Mouse (Mus musculus) testis, postnatal 14 days (tissue): ENCODE measurements around the gene Cars2.
A peak's percentile ranks its signal among the peaks of the same experiment; 100 is the strongest.
"Not testable (repeated sequence)": the region's sequence is repeated elsewhere in the genome, so short reads cannot be mapped to it uniquely, and the experiment has no call there.

Source experiments
- DNase-seq: peaks from one replicate; pipeline ENCODE4 v3.0.0; 2021; ENCODE audit warnings: low spot score

Gene Cars2

DNA sequence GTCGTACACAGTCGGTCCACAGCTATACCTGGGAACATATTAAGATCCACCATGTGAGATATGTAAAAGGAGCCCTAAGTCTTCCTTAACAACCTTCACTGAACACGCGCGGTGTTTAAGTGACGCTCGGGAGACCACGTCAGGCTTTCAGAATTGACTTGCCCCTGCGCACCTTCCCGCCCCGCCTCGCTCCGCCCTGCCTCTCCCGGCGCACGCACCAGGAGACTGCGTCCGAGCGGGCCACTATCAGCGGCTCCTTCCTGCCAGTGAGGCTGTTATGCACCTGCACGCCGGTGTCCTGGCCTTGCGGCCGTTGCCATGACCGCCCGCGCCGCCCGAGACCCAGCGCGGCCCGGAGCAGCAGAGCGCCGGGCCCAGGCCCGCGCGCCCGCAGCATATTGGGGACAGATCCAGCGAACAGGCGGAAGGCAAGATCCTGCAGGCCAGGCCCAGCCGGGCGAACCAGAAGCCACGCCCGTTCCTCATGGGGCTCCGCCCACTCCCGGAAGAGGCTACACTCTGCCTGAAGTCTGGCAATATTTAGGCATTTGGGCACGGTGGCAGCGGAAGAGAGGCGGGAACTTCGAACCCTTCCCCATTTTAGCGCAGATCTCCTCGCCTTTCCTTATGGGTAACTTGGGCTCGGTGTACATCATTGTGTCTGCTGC, at the start of gene Cars2:
Gene Cars2, minus strand, starts transcription at position 503 of the 668 bp plus-strand sequence.
- DNase-seq = peak; percentile 88

GRCm38 (mm10) chr8:11593222-11593884, 42.8 kb upstream of the Cars2 start:
- DNase-seq = no peak

DNA sequence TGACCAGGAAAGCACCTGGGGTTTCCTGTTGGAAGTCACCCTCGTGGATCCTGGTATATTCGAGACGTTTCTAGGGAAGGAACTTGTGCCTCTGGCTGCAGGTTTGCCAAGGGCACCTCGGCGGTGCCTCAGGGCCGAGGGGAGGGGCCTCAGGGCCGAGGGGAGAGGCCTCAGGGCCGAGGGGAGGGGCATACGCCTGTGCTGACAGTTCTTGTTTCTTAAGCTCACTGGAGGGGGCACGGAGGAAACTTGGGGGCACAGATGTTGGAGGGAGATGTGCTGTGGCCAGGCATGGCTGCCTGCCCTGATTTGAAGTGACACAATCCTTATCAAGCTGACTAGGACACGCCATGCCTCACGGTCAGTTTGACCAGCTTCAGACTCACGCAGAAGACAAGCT, 41.7 kb upstream of the Cars2 start:
- DNase-seq = no peak

GRCm38 (mm10) chr8:11591837-11592236, 41.3 kb upstream of the Cars2 start:
- no peak for DNase-seq

- DNase-seq = no peak
These were observed 35.8 kb upstream of the Cars2 start for GRCm38 (mm10) chr8:11586374-11586745.

GRCm38 (mm10) chr8:11585513-11586373, 35.2 kb upstream of the Cars2 start:
- no peak for DNase-seq

GRCm38 (mm10) chr8:11575604-11576384, 25.2 kb upstream of the Cars2 start:
- DNase-seq = no peak

DNA sequence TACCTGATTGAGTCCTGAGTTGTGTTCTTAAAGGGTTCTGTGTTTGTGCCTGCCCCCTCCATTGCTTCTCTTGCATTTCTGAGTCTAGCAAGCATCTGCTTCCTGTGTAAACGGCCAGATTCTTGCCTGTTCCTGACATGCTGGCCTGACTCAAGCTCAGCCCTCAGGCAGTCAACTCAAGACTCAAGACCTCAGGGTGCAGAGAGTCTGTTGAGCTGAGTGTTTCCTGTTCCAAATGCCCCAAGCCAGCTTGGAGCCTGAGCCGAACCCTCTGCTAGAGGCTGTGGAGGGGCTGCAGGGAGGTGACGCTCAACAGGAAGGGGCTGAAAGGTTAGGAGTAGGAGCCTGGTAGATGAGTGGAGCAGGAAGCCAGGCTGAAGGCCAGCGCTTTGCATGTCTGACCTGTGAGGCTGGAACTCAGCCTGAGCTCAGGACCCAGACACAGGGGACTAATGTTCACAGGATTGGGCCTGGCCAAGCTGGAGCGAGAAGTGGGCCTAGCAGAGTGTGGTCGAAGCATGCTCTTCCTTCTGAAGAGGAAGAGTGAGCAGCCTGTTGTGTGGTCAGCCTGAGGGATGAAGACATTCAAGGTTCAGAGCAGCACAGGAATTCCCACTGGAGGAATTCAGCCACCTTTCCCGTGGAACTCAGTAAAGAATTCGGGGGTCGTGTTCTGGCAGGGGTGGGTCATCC, 24.5 kb upstream of the Cars2 start:
- DNase-seq = no peak

DNA sequence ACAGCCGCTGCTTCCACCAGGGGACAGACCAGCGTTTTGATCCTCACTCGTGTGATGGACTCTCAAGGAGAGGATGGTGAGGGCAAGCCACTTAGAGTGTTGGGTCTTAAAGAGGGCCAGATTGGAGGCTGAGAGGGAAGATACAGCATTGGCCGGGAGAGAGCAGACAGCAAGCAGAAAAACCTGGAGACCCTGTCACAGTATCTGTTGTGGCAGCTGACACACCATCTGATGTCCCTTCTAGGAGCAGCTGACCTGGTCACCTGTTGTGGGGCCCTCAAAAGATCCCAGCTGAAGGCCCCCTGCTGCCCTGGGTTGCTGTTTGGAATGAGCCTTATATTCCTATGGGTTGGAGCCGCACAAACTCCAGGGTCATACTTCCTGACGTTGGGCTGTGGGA, 21.8 kb upstream of the Cars2 start:
- DNase-seq = no peak

DNA sequence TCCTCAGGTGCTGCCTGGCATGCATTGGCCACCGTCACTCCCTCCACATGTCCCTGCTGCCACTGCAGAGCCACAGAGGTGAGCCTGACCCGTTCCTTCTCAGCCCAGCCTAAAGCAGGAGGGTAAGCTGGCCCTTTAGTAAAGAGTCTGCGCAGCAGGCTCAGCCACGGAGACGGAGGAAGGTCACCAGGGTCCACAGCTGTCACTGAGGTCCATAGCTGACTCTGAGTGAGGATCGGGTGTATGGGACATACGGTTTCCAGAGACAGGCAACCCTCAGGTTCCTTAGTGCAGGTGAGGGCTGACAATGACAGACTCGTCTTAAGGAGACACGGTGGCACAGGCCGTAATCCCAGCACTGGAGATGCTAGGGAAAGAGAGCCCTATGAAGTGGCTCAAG, 21.4 kb upstream of the Cars2 start:
- DNase-seq = no peak

DNA sequence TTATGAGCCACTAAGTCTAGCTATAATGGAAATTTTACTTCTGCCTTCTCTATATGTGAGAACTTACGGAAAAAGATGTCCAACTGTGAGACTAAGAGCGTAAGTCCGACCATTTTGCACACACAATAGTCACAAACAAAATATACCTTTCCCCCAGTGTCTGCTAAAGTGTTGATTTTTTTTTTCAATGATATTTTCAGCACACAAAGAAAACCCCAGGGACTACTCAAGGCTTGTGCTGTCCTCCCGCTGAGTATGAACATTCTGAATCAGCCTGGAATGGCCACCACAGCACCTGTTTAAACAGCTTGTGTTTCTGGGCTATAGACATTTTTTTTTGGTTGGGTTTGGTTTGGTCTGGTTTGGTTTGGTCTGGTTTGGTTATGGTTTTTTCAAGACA, 20.2 kb upstream of the Cars2 start:
- no peak for DNase-seq

GRCm38 (mm10) chr8:11569260-11570097, 18.9 kb upstream of the Cars2 start:
- DNase-seq = no peak

DNA sequence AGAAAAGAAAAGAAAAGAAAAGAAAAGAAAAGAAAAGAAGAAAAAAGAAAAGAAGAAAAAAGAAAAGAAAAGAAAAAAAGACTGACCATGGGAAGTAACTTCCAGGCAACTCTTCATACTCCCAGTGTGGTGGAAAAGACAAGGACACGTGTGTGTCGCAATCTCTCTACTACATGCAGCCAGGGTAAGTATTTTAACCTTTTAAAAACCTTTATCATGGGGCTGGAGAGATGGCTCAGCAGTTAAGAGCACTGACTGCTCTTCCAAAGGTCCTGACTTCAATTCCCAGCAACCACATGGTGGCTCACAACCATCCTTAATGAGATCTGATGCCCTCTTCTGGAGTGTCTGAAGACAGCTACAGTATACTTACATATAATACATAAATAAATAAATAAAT, 17.6 kb upstream of the Cars2 start:
- not testable (repeated sequence) for DNase-seq

DNA sequence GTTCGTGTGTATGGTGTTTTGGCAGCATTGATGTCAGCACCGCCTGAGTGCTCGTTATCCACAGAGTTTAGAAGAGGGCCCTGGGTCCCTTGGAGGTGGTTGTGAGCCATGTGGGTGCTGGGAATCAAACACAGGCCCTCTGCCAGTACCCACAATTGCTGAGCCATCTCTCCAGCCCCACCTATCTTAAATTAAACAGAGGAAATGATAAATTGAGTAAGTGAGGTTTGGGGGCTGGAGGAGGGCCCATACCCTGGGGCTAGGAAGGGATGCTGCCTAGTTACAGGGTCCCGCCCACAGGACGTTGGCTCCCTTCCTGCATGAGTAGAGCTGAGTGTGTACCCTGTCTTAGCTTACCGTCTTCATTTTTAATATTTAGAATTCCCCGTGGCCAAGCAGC, 14.1 kb upstream of the Cars2 start:
- DNase-seq = no peak

- no peak for DNase-seq
These were observed 13.7 kb upstream of the Cars2 start for GRCm38 (mm10) chr8:11564236-11564635.

DNA sequence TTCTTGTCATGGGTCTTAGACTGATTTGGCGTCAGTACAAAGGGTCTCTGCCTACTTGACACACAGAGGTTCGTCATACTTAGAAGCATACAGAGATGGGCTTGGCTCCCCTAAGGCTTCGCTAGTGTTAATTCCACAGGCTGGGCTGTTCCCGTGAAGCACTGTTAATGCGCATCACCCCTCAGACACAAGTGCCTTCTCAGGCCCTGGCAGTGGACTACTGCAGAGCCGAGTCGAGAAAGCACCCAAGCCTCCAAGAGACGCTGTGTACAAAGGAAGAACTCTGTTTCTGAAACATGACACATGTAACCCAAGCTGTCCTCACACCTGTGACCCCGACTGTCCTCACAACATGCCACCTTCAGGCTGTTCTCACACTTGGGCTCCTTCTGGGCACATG, 9.6 kb upstream of the Cars2 start:
- no peak for DNase-seq

- DNase-seq = no peak
These were observed 8.9 kb upstream of the Cars2 start for GRCm38 (mm10) chr8:11559511-11559910.

DNA sequence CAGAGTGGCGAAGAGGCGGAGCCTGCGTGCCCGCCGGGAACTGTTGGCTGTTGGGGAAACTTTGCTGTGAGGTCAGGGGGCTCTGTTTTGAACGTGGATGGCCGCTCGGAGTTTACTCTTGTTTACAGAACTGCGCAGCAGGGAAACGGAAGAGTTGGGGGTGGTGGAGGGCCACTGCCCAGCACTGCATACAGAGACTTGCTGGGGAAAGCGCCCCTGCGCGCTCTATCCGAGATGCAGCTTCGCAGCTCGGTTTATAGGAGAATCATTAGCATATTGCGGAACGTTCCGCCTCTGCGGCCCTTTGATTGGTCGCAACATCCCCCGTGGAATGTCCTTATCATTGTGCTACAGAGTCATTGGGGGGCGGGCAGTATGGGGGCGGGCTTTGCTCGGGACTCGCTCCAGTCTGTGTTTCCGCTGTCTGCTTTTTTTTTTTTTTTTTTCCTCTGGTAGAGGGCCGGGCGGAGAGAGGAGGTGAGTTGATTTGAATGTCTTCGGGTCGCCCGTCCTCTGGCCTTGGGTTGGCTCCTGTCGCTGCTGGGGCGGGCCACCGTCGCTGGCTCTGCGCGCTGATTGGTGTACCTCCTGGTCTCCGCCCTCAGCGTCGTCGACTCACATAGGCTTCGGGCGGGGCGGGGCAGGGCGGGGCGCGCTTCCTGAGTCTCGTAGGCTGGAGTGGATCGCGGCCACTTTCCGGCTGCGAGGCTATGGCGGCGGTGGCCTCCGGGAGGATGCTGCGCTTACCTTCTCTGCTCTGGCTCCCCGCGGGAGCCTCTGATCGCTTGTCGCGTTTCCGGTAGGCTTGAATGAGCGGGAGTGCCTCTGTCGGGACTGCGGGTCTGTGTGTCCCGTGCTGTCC, 7.4 kb upstream of the Cars2 start:
- peak; percentile 96 for DNase-seq

DNA sequence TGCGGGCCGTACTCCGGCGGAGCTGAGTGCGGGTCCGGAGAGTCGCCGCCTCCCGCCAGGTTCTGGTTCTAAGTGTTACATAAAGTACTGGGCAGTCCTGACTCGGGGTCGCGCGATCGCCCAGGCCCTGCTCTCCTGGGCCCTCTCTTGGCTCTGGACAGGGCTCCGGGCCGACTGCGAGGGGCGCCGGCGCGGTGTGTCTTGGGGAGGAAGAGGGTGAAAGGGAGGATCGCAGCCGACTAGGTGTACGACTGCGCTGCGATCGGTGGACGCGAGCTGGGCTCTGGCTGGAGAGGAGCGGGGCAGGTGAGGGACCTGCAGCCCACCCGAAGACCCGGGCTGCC, 6.8 kb upstream of the Cars2 start:
- DNase-seq = no peak
